Mouse (Mus musculus): Measurements from ENCODE around the gene Trdmt1.
A peak's percentile ranks its signal among the peaks of the same experiment; 100 is the strongest.

The Trdmt1 gene

DNA sequence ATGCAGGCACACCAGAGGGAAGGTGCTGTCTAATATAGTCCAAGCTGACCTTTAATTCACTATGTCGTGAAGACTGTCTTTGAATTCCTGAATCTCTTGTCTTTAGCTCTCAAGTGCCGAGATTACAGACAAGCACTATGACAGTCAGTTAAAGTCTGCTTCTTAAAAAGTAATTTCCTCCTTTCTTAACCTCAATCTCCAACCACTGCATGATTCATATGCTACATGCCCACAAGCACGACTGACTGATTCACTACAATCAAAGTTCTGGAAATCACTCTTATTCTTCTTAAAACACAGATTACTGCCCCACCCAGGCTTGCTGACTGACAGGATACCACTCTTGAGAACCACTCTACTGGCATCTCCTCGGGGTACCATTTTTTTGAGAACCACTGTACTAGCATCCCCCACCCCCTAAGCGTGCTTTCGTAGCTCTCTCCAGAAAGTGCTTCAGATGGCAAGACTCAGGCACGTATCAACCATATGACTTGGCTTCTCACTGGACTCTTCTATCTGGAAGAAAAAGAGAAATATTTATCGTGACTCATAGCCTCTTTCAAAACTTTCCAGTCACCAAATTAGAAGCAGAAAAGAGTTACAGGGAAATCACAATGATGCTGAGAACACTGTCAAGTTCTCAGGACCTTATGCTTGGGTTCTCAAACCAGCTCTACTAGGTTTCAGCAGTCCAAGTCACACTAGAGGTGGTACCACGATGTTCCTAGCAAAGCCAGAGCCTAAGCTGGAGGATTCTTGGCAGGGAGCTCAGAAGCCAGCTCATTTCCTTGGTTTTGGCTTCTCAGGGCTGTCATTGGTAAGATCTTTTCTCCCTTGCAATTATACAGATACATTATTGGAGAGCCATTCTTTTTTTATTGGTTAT, 12.9 kb upstream of the Trdmt1 start:
- no peak for DNase-seq (ENCODE audit: low spot score in 2 of 2)

DNA sequence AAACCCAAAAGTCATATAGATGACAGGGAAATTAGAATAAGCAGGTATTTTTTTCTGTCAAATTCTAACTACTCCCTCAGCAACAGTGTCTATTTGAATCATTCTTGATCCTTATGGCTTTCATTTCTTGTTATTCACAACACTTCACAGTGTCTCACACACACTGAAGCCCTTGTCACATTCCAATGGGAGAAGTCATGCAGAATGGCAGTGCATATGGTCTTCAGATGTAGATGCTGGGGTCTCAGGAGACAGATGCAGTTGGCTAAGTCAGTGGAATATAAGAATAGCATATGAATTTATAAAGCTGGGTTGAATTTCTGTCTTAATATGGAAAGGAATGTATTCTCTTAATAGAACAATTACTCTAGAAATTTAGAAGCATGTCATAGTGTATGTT, 11.8 kb upstream of the Trdmt1 start:
- no peak for DNase-seq (ENCODE audit: low spot score in 2 of 2)

DNA sequence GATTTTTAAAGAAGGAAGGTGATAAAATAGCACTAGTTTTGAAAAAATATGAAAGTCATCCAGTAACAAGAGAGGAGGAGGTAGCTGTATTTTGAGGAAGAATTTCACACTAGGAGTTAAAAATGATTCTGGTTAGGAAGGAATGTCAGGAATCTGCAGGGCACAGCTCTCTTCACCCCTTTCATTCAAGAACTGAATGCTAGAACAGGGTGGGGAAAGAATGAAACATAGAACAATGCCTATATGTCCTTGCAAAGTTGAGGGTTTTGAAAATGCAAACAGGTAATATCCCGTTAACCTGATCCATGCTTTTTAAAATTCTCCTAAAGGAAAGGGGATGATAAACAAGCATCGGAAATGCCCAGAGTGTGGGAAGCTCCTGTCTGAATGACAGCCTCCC, 9.5 kb upstream of the Trdmt1 start:
- no peak for DNase-seq (ENCODE audit: low spot score in 2 of 2)

DNA sequence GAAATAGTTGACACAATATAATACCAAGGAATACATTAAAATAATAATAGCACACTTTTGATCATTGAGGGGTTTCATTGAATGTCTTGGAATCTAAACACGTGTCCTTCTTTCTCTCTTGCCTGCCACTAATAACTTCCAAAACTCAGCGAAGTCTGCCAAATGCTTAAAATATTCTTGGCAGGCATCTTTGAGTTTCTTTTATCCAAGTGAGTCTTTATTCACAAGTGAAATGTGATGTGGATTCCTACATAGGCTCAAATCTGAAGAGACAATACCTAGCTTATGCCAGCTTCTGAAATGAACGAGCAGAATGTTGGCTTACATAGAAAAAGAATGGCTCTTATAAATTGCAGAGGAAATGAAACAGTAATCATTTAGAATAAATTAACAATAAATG, 4.3 kb upstream of the Trdmt1 start:
- no peak for DNase-seq (ENCODE audit: low spot score in 2 of 2)

DNA sequence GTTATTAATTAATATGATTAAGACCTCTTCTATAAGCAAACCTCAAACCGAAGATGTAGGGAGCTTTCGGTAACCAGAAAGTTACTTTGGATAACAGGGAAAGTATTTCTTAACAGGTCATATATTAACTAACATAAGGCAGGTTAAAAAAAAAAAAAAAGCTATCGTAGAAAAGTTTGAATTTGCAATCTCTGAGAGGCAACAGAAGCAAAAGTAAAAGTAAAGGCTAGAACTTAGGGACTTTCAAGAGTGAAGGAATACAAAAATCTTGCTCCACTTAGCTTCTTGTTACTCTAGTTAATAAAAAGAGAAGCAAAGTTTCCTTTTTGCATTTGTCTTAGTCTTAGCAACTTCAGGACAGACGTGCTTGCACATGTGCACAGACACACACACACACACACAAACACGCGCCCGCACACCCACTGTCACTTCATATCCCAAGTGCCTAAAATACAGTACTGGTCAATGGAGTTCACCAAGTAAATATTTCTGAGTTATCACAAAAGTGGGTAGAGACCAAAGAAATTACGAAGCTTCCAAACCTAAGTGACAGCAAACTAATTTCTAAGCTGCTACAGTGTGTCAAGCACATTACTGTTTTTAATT, 846 bp downstream of the Trdmt1 start:
- DNase-seq (ENCODE audit: low spot score in 2 of 2) = no peak

DNA sequence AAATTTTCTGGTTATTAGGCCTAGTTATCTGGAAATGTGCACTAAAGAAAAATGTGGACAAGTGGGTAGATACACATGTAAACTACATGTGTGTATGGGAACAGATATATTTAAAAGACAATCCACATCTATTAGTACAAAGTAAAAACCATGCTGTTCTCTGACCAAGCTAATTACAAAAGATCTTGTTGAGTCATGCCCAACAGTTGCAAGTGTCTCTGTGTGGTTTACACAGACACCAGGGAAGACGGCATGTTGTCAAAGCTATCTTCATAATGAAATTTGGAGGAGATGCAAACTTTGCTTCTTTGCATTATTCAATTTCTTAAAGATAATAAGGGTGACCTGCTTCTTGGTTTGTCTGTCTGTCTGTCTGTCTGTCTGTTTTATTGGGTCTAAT, 4.6 kb downstream of the Trdmt1 start:
- no peak for DNase-seq (ENCODE audit: low spot score in 2 of 2)

DNA sequence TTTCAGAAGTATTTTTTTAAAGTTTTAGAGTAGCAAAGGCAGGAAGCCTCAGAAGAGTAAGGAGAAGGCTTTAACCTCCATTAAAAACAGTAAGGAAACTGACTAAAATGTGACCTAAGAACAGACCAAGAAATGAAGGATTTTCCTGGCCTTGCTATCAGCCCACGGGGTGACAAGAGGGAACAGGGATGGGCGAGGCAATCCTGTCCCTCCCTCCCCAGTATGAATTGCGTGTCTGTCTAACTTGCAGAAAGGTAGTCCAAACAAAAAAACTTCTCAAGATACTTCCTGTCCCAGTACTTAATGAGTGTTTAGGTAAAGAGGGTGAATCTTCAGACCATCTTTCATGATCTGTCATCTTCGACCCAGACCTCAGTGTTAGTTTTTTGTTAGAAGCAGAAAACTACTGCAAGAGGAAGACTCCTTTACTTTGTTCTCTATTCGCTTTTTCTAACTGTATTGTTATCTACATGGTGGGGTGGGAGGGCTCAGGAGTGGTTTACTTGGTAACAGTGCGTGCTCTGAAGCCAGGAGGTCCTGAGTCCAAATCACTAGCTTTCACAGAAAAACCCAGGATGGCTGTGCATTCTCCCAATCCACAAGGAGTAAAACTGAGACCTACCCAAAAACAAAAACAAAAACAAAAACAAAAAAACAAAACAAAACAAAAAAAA, 5.6 kb downstream of the Trdmt1 start:
- no peak for DNase-seq (ENCODE audit: low spot score in 2 of 2)

DNA sequence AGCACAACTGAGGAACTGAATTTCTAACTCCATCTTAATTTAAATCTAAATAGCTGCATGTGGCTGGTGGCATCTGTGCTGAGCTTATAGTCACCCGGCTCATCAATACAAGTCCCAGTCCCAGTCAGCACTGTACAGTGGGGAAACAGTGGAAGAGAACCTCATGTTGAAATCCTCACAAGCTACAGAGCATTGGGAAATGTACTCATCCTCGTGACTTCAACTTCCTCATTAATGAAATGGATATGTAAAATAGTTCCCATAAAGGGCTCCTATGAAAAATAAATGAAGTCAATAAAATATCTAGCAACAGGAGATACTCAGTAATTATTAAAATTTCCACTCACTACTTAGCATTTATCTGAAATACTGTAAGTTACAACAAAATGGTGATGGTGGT, 6.2 kb downstream of the Trdmt1 start:
- DNase-seq (ENCODE audit: low spot score in 2 of 2) = no peak

DNA sequence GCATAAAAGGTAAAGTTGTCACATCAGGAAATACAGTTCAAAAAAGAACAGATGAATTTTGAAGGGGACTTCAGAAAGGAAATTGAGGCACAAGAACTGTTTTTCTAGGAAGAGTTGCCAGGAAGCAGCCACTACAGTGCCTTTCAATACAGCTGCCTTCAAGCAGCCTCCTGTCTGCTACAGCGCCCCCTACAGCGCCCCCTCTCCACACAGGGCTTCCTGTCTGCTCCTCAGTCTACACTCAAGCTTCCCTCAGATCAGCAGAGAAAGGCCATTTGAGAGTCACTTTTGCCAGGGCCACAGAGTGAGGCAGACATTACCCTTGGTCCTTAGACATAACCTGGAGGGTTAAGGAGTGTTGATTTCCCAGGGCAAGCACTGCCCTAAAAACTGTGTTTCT, 6.7 kb downstream of the Trdmt1 start:
- no peak for DNase-seq (ENCODE audit: low spot score in 2 of 2)

DNA sequence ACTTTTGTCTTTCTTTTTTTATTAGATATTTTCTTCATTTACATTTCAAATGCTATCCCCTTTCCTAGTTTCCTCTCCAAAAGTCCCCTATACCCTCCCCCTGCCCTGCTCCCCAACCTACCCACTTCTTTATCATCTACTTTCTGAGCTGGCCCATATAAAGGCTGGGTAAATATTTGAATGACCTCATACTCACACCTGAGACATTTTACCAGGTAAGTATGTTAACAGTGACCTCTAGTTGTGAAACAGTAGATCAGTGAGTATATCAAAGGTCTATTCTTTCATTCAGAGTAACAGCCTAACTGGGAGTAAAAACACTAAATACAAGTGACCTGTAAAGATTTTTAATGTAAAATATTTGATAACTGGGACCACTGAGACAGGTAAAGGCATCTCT, 7.7 kb downstream of the Trdmt1 start:
- no peak for DNase-seq (ENCODE audit: low spot score in 2 of 2)

DNA sequence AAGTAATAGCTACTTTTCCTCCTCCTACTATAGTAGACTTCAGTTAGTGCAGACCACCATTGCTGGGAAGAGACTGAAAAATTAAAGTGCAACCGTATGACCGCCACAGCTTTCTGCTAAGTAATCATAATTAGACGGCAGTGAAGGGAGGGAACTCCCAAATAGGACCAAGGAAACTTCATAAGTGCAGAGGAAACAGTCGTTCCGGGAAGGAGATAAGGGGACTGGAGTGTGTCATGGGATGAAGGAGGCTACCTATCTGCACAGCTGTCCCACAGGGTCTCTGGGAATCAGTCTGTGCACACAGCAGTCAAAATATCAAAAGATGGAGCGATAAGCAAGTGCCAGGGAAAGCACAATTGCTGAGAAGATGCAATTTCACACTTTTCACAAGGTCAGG, 13.8 kb downstream of the Trdmt1 start:
- no peak for DNase-seq (ENCODE audit: low spot score in 2 of 2)

DNA sequence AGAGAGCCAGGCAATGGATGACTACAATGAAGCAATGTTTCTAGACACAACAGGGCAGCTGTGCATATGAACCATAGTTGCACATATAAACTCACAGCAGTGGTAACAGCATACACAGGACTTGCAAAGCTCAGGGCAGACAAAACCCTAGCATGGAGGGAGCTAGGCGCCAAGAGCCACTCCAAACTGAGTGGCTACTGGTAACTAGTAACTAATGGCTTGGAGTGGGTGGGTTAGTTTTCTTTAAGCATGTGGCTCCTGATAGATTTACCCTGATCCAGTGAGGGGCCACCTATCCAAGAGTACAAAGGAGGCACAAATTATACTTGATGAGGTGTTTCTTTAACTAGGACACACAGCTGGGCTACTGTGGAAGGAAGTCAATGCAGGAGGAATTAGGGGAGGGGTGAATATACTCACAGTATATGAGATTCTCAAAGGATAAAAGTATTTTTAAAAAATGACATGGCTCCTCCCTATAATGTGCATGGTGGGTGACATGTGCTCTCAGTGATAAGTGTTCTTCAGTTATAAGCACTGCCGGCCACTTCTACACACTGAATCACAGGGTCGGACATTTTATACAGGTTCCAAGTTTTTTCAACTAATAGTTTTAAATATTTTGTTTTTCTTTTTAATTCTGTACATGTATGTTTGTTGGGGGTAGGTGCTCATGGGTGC, 15.1 kb downstream of the Trdmt1 start:
- no peak for DNase-seq (ENCODE audit: low spot score in 2 of 2)

DNA sequence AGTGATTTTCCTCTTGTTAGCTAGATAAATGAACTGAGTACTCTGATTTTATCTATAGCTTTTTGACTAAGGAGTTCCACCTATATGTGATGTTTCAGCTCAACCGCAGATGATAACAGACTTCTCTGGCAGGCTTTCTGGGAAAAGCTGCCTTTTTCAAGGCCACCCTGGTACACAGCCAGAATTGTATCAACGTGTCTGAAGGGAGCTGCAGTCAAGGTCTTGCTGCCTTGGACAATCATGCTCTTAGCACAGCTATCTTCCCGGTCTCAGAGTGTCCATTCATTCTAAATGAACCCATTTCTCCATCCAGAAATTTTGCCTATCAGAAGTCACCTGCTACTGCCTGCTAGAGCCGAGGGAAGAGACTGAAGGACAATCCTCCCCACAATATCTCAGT, 16.9 kb downstream of the Trdmt1 start:
- no peak for DNase-seq (ENCODE audit: low spot score in 2 of 2)

DNA sequence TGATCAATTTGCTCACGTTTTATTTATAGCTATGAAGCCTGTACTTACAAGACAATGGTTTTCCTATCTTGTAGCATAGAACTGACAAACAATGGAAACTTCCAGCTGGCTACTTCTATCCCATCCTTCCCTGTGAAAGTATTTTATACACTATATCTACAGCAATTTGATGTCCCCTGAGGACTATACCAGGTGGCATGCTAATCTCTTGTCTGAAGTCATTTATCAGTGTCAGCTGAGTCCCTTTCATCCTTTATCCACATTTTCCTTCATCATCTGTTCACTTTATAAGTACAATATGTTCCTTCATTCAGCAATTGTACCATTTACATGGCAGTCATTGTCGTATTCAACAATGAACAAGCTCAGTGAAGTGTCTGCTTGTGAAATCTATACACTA, 17.3 kb downstream of the Trdmt1 start:
- no peak for DNase-seq (ENCODE audit: low spot score in 2 of 2)

DNA sequence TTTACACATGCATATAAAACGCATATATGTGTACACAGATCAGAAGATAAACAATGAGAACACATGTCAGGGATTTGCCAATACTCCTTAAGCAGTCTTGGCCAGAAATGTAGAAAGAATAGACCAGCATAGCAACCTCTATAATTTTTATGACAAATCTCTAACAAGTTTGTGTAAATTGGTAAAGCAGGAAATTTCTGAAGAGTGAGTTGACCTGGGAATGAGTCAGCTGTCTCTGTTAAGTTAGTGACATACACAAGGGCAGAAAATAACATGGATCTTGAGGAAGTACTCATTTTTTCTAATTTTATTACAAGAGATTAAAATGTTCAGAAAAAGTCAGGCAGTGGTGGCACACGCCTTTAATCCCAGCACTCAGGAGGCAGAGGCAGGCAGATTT, 18.3 kb downstream of the Trdmt1 start:
- no peak for DNase-seq (ENCODE audit: low spot score in 2 of 2)

DNA sequence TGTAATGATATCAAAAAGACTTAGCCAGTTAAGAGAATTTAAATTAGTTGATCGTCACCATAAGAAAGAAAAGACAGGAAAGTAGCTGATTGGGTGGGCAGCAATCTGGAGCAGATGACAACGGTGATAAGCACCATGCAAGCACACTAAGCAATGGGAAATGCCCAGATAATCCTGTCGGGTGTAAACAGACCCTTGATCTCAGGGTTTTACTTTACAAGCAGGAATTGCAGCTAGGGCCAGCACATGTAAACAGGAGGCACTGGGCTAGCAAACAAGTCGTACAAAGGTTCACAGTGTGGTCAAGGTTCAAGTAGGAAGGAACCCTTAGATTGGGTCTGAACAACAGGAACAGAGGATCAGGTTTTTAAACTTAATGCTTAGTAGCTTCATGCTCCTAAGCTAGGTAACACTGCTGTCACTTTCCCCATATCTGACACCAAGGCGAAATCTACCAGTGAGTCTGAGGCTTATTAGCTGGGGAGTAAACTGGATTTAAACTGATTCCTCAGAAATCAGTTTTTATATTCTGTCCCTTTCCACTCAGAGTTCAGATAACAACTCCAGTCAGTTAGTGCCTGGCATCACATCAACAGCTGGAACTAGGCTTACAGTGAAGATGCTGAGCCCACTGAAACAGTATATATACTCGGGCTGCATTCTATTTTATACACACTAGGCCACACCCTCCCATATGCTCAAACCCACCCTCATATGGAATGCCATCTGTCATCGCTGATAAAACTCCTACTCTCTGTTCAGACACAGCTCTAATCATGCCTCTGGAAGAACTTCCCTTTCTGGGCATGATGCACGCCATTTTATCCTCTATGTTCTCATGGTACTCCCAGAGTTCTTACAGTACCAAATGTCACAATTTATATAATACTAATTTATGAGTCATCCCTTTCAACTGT, 20.7 kb downstream of the Trdmt1 start:
- peak; percentile 15 to 42 for DNase-seq (ENCODE audit: low spot score in 2 of 2)

DNA sequence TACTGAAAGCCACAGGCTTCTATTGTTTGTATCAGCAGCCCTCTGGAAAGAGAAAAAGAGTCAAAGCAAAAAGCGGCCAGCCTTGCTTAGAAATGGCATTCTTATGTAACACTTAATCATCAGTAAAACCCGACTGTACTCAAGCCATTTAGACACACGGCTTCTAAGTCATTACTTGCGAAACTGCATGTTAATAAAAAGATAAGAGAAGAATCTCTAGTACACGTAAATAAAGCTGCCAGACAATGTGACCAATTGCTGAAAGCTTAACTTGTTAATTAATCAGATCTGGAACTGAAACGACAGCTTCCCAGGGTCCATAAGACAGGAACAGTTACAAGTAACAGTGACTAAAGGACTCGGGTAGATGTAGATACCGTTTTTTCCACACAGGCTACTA, 22.4 kb downstream of the Trdmt1 start:
- no peak for DNase-seq (ENCODE audit: low spot score in 2 of 2)

DNA sequence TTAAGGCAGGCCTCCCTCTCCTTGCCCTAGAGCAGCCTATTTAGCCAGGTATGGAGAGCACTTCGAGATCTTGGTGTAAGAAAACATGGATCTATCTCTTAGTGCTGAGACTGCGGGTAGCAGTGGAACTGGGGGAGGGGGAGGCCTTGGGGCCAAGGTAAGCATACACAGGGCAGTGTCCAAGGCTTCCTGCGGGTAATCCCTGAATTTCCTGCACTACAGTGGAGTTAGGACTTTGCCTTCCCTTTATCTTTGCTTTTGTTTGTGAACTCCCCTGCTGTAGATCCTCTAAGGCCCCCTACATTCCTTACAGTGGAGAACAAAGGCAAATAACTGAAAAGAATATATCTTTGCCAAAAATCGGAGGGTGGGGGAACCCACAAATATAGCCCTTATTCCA, 29.5 kb downstream of the Trdmt1 start:
- no peak for DNase-seq (ENCODE audit: low spot score in 2 of 2)

DNA sequence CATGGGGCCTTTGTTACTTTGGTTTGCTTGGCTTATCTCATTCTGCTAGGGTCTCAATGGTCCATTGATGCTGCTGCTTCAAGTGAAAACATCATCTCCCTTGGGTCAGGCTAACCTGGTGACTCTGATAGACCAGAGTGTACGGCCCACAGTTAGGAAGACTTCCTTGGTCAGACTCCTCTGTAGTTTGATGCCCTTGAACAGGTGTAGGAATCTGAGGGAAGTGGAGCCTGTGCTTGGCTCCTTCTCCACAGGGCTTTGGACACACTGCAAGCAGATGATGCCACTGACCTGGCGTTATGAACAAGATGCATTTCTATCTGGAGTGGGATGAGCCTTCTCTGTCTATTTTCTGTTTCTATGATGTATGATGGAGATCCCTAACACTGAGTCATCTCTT, 41.8 kb downstream of the Trdmt1 start:
- no peak for DNase-seq (ENCODE audit: low spot score in 2 of 2)

DNA sequence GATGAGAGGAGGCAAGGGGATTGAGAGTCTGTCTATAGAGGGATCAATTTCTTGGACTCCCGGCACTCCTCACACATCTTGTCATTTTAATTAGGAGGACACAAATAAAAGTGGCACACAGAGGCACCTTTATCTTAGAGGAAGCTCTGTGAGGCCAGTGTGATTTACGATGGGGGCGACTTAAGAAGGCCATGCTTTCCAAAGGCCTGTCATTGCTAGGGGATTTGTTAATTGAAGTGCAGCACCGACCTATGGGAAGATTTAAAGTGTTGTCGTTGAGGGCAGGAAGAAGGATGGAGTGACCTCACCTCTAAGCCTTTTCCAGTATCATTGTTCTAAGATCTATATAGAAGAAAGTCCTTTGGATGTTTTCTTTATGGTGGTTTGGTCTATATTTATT, 42.9 kb downstream of the Trdmt1 start:
- no peak for DNase-seq (ENCODE audit: low spot score in 2 of 2)

DNA sequence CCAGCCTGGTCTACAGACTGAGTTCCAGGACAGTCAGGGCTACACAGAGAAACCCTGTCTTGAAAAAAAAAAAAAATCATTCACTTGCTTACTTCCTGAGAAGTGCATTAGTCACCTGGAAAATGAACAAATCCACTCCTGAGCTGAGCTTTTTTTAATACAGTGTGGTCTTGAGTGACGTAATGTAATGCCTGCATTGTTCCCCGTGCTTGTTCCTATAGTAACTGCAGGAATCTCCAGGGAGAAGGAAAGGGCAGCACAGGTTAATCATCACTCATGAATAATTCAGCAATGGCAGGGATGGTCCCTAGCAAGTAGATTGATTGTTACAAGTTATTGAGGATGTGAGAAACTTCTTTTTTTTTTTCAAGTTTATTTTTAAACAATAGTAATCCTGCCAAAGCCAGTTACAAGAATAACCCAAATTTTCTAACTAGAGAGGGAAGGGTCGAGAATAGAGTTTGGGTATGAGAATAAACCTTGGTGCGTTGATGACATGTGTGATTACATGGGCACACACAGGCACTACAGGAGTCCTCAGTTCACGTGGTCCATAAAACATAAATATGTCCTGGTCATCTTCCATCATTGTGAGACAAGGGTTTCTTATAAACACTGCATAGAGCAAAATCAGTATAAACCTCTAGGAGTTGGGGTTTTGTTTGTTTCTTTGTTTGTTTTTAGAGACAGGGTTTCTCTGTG, 44.0 kb downstream of the Trdmt1 start:
- DNase-seq (ENCODE audit: low spot score in 2 of 2) = no peak

Data from frontal cortex, postnatal 25 days (tissue).